Mouse (Mus musculus) lung, postnatal 25 days (tissue): Measurements from ENCODE around the gene Frmd4a.

Experiments
- DNase-seq: peaks from one replicate; pipeline ENCODE4 v3.0.0; 2022; ENCODE audit warnings: low spot score

Frmd4a gene

DNA sequence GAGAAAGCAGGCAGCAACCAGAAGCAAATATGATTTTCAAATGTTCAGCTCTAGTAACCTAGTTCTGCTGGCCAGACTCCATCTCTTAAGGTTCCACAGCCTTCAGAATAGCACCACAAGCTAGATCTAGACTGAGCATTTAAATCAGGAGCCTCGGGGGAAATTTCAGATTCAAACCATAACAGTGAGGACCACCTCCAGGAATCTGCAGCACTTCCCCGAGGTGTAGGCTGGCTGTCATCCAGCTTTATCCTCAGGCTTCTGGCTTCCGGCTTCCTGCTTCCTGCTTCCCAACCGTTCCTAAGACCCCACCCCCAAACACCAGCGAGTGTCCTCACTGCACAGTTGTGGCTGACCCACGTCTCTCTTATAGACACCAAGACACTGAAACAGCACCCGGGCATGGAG is 374.2 kb downstream of the Frmd4a start:
- peak; percentile 22 for DNase-seq

DNA sequence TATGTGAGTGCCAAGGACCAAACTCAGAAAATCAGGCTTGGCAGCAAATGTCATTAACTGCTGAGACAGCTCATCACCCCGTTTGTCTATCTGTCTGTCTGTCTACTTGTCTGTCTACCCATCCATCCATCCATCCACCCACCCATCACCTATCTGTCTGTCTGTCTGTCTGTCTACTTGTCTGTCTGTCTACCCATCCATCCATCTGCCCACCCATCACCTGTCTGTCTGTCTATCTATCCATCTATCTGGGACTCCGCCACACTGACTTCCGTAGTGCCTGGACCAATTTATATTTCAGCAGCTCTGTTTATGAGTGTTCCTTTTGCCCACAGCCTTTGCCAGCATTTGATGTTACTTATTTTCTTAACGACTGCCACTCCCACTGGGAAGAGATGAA is 375.5 kb downstream of the Frmd4a start:
- no peak for DNase-seq

DNA sequence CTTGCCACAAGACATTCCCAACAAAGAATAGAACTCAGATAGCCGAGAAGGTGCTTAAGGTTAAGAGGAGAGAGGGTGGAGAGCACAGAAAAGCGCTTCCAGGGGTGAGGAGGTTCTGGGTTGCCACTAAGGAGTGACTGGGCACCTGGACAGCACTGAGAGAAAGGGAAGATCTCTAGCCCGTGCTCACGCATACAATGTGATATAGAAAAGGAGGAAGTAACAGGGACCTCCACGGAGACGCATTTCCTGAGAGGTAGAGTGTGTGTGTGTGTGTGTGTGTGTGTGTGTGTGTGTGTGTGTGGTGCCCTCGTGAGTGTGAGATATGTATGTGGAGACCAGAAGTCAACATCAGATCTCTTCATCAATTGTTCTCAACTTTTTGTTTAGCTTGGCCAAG is 377.1 kb downstream of the Frmd4a start:
- no peak for DNase-seq

DNA sequence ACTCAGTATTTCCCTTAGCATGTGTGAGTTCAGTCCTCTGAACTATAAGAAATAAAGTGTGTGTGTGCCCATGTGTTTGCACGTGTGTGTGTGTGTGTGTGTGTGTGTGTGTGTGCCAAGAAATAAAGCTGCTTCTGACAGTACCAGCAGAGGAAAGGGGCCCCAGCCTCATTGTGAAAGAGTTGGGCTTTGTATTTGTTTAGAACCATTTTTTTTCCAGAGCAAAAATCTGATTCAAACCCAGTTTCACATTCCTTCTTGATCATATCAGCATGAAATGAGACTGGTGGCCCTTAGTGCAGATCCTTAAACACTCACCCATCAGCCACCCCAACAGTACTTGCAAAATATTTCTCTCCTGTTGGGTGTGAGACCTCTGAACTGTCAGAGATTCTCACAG is 382.2 kb downstream of the Frmd4a start:
- DNase-seq = no peak

DNA sequence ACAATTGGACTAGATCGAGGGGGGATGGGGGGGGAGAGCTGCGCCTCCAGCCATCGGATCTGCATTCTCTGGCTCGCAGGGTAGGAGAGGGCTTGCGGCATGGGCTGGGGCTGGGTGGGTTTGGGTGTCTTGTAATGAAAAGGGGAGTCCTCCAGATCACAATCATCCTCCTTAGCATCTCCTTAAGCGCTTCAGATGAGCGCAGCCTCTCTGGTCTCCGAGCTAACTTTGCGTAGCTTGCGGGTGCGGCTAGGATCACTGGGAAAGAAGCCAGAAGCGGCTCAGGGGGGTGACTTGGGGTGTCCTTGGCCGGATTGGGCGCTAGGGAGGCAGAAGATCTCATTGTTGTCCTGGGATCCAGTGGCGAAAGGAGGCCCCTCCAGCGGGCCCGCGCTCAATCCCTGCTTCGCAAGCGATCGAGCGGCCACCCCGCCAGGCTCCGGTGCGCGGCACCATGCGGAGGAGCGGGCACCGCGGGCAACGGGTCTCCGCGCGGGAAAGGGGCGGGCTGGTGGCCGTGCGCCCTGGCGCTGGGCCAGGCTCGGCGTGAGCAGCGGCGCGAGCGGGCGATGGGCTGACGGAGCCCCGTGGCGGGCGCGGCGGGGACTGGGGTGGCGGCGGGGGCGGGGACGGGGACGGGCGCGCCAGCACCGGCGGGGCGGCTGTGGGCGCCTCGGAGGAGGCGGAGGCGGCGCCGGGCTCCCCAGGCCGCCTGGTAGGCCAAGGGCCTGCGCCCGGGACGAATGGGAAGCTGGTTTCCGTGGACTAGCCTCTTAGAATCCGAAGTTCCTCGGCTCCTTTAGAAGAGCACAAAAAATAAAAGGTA is 383.5 kb downstream of the Frmd4a start:
- peak; percentile 58 for DNase-seq

DNA sequence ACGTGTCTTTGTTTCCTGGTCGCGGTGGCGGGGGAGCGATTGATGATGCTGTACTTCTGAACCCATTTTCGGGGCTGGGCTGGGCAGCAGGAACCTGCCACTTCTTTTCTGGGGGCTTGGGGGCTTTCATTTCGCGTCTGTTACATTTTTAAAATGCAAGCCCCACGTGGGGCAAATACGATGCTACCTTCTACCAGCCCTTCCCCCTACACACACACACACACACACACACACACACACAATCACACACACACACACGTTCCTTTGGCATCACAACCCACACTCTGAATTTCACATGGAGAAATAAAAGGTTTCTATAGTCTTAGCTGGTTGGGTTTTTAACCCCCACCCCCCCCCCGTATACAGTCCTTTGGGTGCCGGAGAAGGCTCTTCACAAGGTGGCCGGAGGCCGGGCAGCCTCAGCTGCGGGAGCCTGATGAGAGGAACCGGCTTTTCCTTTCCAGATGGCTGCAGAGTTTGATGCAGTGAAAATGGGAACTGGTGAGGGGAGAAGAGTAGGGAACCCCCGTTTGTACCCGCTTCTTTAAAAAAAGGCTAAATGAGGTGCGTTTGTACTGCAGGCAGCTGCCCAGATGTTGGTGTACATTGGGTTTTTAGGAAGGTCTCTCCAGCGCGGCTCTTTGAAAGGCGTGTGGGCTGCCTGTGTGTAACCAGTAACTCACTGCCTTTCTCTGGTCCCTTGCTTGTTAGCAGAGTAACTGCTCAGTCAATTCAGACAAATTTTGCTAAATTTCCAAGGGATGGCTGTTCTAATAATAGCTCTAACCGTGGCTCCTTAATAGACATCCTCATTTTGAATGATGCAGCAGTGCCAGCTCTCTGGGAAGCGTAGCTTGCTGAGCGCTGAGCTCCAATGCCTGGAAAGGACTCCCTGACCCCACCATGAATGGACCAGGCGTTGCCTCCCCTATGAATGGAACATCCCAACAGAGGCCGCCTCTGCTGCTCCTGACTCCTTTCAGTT is 384.4 kb downstream of the Frmd4a start:
- DNase-seq = no peak

DNA sequence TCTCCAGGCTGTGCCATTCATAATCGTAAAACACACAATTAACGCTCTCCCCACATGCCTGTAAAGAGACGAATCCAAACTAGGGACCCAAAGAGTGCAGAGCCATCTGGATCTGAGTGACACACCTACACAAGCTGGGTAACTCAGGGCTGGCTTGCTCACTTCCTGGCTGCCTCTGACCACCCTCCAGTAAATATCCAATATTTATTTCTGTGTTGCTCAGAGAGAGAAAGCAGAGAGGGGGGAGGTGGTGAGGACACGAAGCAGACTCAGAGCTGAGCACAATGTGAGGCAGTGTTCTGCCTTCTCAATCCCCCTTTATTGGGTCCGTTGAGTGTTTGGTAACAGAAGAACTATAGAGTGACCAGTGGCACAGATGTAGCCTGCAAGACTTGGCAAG is 389.5 kb downstream of the Frmd4a start:
- no peak for DNase-seq

DNA sequence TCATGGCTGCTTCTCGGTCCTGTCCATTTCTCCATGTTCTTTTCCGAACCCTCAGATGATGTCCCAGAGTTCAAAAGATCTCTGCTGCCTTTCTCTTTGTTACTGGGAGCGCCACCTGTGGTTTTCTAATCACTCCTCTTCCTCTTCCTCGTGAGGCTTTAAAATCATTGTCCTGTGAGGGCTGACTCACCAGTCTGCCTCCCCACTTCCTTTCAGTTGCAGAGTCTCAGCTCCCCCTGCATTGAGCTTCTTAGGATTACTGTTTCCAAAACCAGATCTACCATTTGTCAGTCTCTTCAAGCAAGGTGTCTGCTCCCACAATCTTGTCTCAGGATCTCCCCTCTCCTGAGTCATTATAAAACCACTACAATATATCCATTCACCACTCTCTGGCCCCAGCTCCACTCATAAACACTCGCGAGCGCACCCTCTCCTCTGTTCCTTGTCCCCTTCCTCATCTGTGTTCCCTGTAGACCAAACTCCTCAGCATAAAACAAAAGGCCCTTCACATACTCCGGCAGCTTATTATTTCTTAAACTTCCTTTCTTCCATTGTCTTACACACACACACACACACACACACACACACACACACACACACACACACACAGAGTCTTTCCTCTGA is 392.4 kb downstream of the Frmd4a start:
- no peak for DNase-seq

DNA sequence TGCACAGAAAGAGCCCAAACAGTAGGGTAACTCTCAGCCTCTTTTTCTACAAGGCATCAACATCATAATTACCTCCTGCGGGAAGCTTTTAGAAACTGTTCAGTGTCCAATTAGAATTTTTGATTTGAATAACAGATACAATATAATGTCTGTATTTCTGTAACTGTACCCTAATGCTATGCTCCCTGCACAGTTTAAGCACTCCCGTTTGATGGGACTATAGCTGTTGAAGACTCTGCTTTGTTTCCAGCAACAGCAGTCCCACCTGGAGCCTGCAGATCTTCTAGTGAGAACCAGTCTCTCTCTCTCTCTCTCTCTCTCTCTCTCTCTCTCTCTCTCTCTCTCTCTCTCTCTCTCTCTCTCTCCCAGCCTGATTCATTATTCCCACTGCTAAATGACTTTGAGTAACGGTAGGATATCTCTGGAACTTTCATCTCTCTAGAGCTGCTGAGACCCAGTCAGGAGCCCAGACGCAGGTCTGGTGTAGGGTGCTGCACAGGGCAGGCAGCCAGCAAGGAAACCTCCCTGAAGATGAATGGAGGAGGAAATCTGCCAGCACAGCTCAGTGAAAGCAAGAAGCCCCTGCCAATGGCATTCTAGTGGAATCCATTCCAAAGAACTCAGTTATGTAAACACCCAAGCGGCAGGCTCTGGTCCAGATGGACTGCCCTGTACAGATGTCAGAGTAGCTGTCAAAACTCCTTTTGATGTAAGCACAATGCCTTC is 395.5 kb downstream of the Frmd4a start:
- DNase-seq = peak; percentile 77

DNA sequence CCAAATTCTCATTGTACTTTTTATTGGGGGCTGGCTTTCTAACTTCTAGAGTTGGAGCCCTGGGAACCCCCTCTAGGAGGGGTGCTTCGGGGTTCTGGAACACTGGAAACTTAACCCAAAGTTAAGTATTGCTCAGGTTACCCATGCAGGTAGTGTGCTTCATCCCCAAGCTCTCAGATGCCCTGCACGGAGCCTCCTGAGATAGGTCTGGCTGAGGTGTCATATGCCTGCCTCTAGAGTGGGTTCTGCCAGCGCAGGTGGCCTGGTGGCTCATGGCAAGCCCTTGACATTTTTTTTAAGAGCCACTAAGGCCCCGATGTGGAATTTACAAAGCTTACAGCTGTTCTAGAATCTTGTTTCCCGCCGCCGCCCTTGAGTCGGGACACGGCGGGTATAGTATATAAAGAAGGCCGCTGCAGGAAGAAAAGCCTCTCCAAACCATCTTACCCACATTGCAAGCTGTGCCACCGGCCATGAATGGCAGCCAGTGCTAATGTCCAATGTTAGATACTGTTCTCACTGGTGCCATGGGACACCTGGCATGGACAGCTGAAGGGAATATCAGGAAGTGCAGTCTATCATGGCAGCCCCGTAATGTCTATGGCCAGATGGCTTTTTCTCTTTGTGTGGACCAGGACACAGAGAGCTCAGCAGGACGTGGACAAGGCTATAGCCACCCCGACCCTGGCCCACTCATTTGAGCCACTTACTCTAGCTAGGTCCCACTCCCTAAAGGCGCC is 396.2 kb downstream of the Frmd4a start:
- no peak for DNase-seq

DNA sequence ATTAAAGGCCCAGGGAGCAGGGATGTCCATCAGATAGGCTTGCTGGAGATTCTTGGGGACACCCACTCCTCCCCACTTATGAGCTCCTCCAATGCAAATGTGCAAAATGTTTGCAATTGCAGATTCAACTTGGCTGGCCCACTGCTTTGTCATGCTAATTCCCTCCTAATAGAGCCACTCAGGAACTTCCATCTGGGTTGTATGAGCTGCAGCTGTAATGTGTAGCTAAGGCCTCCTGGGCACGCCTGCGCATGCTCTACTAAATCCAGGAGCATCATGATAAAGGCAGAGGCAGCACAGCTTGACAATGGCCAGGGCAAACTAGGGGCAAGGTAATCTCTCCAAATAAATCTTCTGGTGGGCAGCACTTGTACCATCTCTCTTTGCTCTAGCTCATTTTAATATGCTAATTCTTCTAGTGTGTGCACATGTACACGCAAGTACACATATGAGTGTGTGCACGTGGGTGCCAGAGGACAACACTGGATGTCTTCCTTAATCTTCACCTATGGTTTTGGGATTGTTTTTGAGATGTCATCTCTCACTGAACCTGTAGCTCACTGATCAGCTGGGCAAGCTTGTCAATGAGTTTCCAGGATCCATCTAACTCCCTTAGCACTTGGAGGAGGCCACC is 403.3 kb downstream of the Frmd4a start:
- DNase-seq = no peak

DNA sequence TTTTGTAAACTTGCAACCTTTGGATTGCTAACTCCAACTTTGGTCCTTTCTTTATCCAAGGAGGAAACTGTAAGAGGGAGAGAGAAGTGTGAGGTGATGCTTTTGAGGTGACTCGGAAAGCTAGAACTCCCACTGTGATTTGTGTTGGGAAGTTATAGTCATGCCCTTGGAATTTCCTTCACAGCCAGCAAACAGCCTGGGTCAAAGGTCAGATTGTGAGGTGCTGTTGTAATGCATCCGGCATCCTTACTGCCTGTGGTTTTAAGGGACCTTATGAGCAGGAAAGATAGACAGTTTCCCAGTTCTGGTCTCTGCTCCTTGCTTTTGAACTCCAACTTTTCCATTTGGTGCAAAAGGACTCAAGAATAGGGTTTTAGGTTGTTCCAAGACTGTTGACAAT is 404.2 kb downstream of the Frmd4a start:
- peak; percentile 45 for DNase-seq

DNA sequence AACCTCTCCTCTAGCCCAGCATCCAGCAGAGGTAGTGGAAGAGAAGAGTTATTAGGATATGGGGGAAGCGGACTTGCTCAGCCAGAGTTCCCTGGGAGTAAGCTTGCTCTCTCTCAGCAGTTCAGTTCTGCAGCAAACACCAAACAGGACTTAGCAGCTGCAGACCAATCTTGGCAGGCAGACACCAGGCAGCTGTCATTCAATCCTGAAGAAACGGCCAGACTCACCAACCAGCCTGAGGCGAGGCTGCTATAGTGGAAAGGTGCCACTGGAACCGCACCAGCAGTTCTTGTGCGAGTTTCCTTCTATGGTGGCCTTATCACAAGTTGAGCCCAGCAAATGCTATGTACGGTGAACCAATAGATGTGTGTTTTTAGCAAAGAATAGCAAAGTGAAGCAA is 406.4 kb downstream of the Frmd4a start:
- no peak for DNase-seq

DNA sequence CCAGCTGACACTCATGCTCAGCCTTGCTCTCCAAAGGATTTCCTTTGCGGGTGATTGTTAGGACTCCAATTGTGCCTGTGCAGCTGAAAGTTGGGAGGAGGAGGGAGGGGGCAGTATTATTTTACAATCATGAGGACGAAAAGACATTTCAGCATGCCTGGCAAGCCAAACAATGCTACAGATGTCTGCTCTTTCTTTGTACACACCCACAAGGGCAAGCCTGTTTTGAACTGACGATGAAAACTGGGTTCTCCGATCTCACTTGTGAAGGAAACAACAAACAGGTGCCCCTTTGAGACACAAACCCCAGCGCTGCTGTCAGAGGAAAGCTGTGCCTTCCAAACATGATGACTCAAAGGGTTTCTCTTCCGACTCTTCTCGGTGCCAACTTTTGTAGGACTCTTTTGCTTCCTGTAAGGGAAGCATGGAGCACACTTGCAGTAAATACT is 410.9 kb downstream of the Frmd4a start:
- peak; percentile 4 for DNase-seq

DNA sequence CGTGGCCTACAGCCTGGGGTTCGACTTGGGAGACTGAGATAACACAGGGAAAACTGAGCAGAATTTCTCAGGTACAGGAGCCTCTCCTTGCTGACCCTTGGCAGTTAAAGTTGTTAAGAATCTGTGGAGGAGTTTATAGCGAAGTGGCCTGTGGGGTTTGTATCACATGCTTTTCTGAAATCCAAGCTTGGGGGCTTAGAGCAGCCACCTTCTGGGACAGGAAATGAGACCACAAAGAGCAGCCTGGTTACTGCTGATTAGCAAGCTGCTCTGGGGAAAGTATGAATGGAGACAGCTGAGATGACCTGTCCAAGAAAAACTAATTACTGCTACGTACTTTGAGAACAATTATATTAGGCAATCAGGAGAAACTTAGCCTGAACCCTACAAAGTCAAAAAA is 415.6 kb downstream of the Frmd4a start:
- no peak for DNase-seq

DNA sequence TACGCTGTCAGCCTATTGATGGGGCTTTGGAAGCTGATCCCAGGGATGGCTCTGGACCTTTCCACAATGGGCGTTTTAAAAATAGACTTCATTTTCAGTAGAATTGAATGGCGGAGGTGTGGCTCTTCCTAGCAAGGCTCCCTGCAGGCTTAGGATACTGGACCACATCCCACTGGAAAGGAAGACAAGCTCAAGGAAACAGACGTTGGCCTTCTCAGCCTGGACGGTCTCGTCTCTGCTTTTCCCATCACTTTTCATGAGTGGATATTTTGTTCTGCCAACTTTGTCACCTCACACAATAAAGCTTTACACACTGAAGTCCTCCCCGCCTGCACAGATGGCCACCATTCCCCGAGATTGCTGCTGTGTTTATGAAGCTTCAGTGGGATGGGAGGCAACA is 417.5 kb downstream of the Frmd4a start:
- DNase-seq = no peak

DNA sequence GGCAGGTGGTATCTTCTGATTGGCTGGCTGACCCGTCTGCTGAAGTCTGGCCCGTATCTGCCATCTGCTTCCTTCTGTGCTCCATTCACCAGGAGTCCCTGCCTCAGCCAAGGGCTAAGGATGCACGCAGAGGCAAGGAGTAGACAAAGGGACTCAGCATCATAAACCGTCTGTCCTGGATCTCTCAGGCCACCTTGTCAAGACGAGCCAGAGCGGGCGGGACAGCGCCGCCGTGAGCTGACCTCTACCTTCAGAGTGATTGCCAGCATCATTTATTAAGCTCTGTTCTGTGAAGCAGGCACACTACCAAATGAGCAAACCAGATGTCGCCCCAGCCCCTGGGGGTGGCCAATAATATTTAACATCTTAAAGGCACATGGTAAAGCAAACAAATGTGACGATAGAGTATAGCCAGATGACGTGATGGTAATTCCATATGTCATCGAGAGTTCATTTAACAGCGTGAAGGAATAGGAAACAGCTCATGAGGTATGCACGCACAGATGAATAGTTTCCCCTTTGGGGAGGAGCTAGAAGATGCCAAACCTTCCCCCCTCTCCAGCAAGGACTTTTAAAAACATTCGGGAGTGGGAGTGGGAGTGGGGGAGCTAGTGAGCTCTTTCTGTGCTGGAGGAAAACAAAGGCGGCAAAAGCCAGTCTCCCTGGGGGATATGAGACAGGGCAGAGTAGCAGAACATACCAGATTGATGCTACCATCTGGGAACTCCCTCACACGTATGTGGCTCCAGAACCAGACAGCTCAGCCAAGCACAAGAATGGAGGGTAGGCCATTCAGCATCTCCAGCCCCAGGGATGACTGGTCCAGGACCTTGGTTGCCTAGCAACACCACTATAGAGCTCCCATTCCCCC is 419.1 kb downstream of the Frmd4a start:
- no peak for DNase-seq

DNA sequence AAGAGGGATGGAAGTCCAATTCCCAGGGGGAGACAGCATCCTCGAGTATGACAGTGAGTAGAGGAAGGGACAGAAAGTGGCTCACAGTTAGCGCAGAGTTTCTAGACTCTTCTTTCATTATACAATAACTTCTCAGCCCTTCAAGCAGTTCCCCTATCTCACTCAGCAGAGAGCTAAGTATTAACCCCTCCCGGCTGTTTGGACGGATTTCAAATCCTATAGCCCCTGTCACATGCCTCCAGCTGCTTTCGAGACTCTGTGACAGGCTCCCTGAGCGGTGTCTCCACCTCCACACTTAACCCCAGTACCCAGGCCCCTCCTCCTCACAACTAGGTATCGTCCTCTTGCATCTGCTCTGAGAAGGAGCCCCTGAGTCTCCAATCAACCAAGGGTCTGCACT is 421.2 kb downstream of the Frmd4a start:
- no peak for DNase-seq

DNA sequence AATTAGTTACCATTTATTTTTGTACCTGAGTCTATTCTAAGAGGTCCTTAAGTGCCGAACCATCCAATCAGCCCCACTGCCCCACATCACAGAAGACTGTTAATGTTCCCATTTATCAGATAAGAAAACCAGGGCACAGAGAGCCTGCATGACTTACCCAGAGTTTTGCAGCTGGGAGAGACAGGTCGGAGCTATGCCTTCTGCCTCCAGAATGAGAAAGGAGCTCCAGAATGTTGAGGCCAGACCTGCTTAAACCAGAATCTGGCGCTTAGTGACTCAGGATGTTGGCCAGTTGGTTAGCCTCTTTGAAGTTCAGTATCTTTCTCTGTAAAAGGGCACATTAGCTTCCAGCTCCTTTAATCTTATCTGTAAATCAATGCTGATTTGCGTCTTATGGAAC is 422.4 kb downstream of the Frmd4a start:
- no peak for DNase-seq

DNA sequence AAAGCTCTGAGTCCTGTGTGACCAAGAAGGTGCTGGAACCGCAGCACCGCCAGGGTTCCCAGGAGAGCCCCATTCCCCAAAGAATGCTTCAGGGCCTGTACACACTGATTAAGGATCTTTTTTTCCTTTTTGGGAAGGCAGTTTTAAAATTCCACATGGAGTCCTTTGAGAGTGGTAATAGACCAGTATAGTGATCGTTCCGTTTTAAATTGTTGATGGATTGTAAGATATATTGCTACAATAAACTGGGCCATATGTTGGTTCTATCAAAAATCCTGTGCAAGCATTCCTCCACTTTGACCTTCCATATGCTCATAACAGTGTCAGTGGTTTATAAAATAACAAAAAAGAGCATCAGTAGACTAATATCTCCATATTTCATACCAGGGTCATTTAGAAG is 424.3 kb downstream of the Frmd4a start:
- no peak for DNase-seq
